In the genomic region with DNA sequence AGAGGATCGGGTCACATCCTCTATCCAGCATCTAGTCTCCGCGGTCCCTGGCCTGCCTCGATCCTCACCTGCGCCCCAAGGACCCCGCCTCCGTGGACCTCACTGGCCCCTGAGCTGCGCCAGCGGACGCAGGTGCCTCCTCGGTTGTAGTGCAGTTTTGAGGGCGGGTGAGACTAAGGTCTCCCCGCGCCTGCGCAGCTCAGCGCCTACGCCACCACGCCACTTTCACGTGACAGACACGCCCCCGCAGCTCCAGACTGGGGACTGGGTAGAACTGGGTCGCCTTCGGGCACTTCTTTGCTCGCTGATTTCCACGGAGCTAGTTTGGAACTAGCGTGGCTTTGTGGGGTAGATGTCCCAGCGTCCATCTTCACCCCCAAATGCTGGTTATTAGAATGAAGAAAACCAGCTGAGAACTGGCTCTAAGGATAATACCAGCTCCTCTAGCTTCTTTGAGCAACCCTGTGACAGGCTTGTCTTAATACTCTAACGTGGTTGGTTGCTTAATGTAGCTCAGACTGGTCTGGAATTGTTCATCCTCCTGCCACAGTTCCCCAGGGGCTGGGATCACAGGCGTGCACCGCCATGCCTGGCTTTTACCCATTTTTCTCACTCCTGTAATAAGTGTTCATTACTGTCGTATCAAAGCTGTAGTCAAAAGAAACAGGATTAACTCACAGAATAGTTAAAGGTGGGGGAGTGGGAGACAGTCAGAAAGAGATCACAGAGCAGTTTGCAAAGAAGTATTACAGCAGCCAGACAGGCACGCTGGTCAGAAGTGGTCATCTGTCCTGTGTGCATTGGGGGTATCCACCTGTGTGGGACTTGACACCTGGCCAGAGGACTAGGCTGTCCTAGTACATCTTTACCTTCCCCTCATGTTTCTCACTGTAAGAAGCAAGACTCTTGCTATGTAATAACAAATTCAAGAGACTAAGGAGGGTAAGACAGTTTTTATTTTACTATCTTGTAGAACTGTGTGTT, we compare ENCODE assay signal across 8 mouse cellular contexts. TPM values are rescaled to one million over a fixed set of nuclear protein-coding genes. Genes with fewer than 3 reads are reported as not detected.
DNase-seq lines count a peak whose midpoint lies in the region; ATAC-seq lines count a peak whose summit lies in the region.

A gene (minus strand): TSS at position 159 of the 984 bp plus-strand sequence.

- ATAC-seq in inflammation-experienced regulatory T-cells, adult 6 months: peak; percentile 96

- H3K9me3 ChIP-seq in megakaryocyte, embryonic 14.5 days: no peaks in the 10 kb centered on the region

- peak within 1 kb of the TSS; percentile 96 for H3K4me3 ChIP-seq in megakaryocyte, embryonic 14.5 days (replicated peaks)

- peaks cover 39% of the 10 kb centered on the region for H3K4me1 ChIP-seq in megakaryocyte, embryonic 14.5 days

- peak; percentile 95 for DNase-seq in adrenal gland, adult 2 months
- peak; percentile 95 for DNase-seq in embryo, embryonic 11 days
- peak; percentile 81 for DNase-seq in gastrocnemius, postnatal 25 days
- DNase-seq in left cerebral cortex, adult 9 months (ENCODE audit: low spot score in 2 of 2): peak; percentile 77 to 94
- DNase-seq in right cerebral cortex, adult 2 months (ENCODE audit: low spot score in 2 of 2): peak; percentile 95
- peak; percentile 59 for DNase-seq in urinary bladder, postnatal 10 days (ENCODE audit: low spot score)

- H3K36me3 ChIP-seq in megakaryocyte, embryonic 14.5 days (replicated peaks; ENCODE audit: low read length): peaks cover 3% of the 10 kb centered on the region

- no peaks in the 10 kb centered on the region for H3K27me3 ChIP-seq in megakaryocyte, embryonic 14.5 days (replicated peaks)

RNA-seq across cellular contexts. Expression of the gene that starts here (rescaled TPM):
- total RNA-seq in adrenal gland, adult 2 months (2021): 100 to 1,000 TPM in 1 of 2 experiments, 10 to 100 TPM in 1; 98.0 to 158 TPM
- polyA plus RNA-seq in adrenal gland, adult 2 months (2012; rRNA removed): 26.2 and 36.3 TPM in 2 replicates
- 10 to 100 TPM; 15.6 to 18.9 TPM for total RNA-seq in gastrocnemius, postnatal 25 days (2021)
- polyA plus RNA-seq in inflammation-experienced regulatory T-cells, adult 6 months (2017; shearing (Covaris generic)): 1 to 10 TPM; 8.0 to 9.7 (median 8.3) TPM
- 4.5 and 11.6 TPM in 2 replicates for polyA plus RNA-seq in megakaryocyte, embryonic 14.5 days (2012; ENCODE audit: insufficient read depth, low replicate concordance)

Comparison
In these comparisons a context has a peak if more than half of its experiments do, and no peak if none do; other contexts are left out.
1. Peak in every context shown above with its lines: DNase-seq, ATAC-seq and H3K4me3 ChIP-seq.
2. RNA of the gene that starts here (total RNA-seq): 98.0 to 158 TPM in adrenal gland, adult 2 months; 15.6 to 18.9 TPM in gastrocnemius, postnatal 25 days; every median in the first group is over 4 times any median in the second.